Mouse (Mus musculus) activated CD4-positive, CD25-positive, alpha-beta regulatory T cell, adult 4 months (primary cell): Measurements from ENCODE around the gene Raf1. TPM values are rescaled to one million over a fixed set of nuclear protein-coding genes. Genes with fewer than 3 reads are reported as not detected.
"Not testable (repeated sequence)": the region's sequence is repeated elsewhere in the genome, so short reads cannot be mapped to it uniquely, and the experiment has no call there.

Source experiments
- ATAC-seq: one replicate; pipeline ENCODE4 v1.8.0; 2017
- polyA plus RNA-seq, 2 experiments: library from polyadenylated mRNA; unstranded; fragments of 100-300 nt; shearing (Covaris generic); gene quantifications; one replicate each; pipeline ENCODE4 v1.2.1; 2017

Raf1 gene
- polyA plus RNA-seq, 2 experiments from 2014 or later = 38.6 to 48.2 TPM

GRCm38 (mm10) chr6:115681066-115681465 is 4.6 kb upstream of the Raf1 start:
- ATAC-seq = no peak

- ATAC-seq = no peak
Measured at GRCm38 (mm10) chr6:115678012-115678411, 1.6 kb upstream of the Raf1 start.

- peak; percentile 16 for ATAC-seq
Measured at GRCm38 (mm10) chr6:115677441-115677840, 1.0 kb upstream of the Raf1 start.

- peak; percentile 9 for ATAC-seq
Measured at GRCm38 (mm10) chr6:115675508-115676336, 713 bp downstream of the Raf1 start.

GRCm38 (mm10) chr6:115675166-115675507 is 1.3 kb downstream of the Raf1 start:
- ATAC-seq = no peak

- no peak for ATAC-seq
Measured at GRCm38 (mm10) chr6:115674316-115674715, 2.1 kb downstream of the Raf1 start.

GRCm38 (mm10) chr6:115672700-115673099 is 3.7 kb downstream of the Raf1 start:
- no peak for ATAC-seq

GRCm38 (mm10) chr6:115666641-115667040 is 9.8 kb downstream of the Raf1 start:
- ATAC-seq = no peak

- no peak for ATAC-seq
Measured at GRCm38 (mm10) chr6:115664268-115664667, 12.2 kb downstream of the Raf1 start.

- ATAC-seq = no peak
Measured at GRCm38 (mm10) chr6:115658802-115659201, 17.6 kb downstream of the Raf1 start.

- no peak for ATAC-seq
Measured at GRCm38 (mm10) chr6:115653939-115654338, 22.5 kb downstream of the Raf1 start.

GRCm38 (mm10) chr6:115651719-115652118 is 24.7 kb downstream of the Raf1 start:
- ATAC-seq = no peak

- no peak for ATAC-seq
Measured at GRCm38 (mm10) chr6:115650476-115651427, 25.7 kb downstream of the Raf1 start.

GRCm38 (mm10) chr6:115649792-115650365 is 26.6 kb downstream of the Raf1 start:
- peak; percentile 61 for ATAC-seq

GRCm38 (mm10) chr6:115643315-115643714 is 33.1 kb downstream of the Raf1 start:
- ATAC-seq = no peak

- ATAC-seq = not testable (repeated sequence)
Measured at GRCm38 (mm10) chr6:115638188-115638587, 38.2 kb downstream of the Raf1 start.

- ATAC-seq = no peak
Measured at GRCm38 (mm10) chr6:115634015-115634414, 42.4 kb downstream of the Raf1 start.

- ATAC-seq = no peak
Measured at GRCm38 (mm10) chr6:115631056-115631795, 45.2 kb downstream of the Raf1 start.

- ATAC-seq = no peak
Measured at GRCm38 (mm10) chr6:115626121-115626520, 50.3 kb downstream of the Raf1 start.

- no peak for ATAC-seq
Measured at GRCm38 (mm10) chr6:115620942-115621341, 55.5 kb downstream of the Raf1 start.

- ATAC-seq = peak; percentile 36
Measured at GRCm38 (mm10) chr6:115619818-115620217, 56.6 kb downstream of the Raf1 start.

GRCm38 (mm10) chr6:115615983-115616382 is 60.5 kb downstream of the Raf1 start:
- no peak for ATAC-seq
